In the genomic region with DNA sequence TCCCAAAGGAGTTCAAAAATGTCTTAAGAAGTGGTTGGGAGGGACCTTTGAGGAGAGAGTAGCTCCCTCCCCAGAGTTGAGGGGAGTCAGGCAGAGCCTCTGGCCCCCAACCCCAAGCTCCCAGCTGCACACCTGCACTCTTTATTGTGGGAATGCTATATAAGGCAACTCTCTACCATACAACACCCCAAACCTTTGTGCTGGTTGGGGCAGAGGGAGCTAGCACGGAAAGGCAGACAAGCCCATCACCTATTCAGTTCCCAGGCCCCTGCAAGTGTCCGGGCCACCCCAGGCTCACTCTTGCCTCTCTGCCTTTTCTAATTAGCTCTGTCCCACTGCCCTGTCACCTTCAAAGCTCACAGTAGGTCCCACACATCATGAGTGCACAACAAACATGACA, we compare ENCODE assay signal across 28 mouse cellular contexts. TPM values are rescaled to one million over a fixed set of nuclear protein-coding genes. Genes with fewer than 3 reads are reported as not detected.
"Had no signal": no experiment of that assay in that cellular context is flagged by ENCODE, and none has a peak within 500 bp of the region (broad histone marks: within the 10 kb centered on the region; RNA-seq: fewer than 3 reads in every experiment).

No protein-coding gene starts in this region.

- H3K4me2 ChIP-seq: intestine, embryonic 15.5 days; limb, embryonic 13.5 days; liver, embryonic 13.5 days; midbrain, embryonic 11.5 days; neural tube, embryonic 12.5 days; neural tube, embryonic 15.5 days had no signal

- H3K4me1 ChIP-seq: intestine, embryonic 15.5 days; limb, embryonic 10.5 days; limb, embryonic 13.5 days; liver, embryonic 13.5 days; neural tube, embryonic 12.5 days; neural tube, embryonic 15.5 days had no signal

- DNase-seq: kidney, adult 11 months; kidney, adult 8-10 months; kidney, postnatal 14 days; kidney, postnatal 4 days; layer of hippocampus, adult 9-11 months; liver; liver, embryonic 13.5 days; lung, adult 2 months; lung, postnatal 14 days; lung, postnatal 4 days; midbrain, embryonic 14.5 days; retina, postnatal 1 day; right cerebral cortex, postnatal 25 days; spleen, adult 18-20 months had no signal

- H3K27ac ChIP-seq: intestine, embryonic 15.5 days; layer of hippocampus, adult 2 months; limb, embryonic 10.5 days; limb, embryonic 13.5 days; liver, embryonic 13.5 days; neural tube, embryonic 12.5 days; neural tube, embryonic 15.5 days; stomach, postnatal 0 days had no signal

- ATAC-seq: intestine, embryonic 15.5 days had no signal

- H3K4me3 ChIP-seq: intestine, embryonic 15.5 days; layer of hippocampus, adult 2 months; limb, embryonic 10.5 days; limb, embryonic 13.5 days; liver, embryonic 13.5 days; neural tube, embryonic 12.5 days; neural tube, embryonic 15.5 days had no signal

- H3K9ac ChIP-seq: intestine, embryonic 15.5 days; limb, embryonic 13.5 days; liver, embryonic 13.5 days; neural tube, embryonic 12.5 days; neural tube, embryonic 15.5 days had no signal

- H3K9me3 ChIP-seq: intestine, embryonic 15.5 days; limb, embryonic 10.5 days; limb, embryonic 13.5 days; liver, embryonic 13.5 days; neural tube, embryonic 12.5 days; neural tube, embryonic 15.5 days had no signal

- H3K27me3 ChIP-seq: intestine, embryonic 15.5 days; limb, embryonic 13.5 days; liver, embryonic 13.5 days; neural tube, embryonic 12.5 days; neural tube, embryonic 15.5 days had no signal

- H3K36me3 ChIP-seq: intestine, embryonic 15.5 days; limb, embryonic 10.5 days; limb, embryonic 13.5 days; liver, embryonic 13.5 days; neural tube, embryonic 12.5 days; neural tube, embryonic 15.5 days had no signal

RNA-seq across cellular contexts. Expression of a gene that starts 19.5 kb away (rescaled TPM):
- total RNA-seq: layer of hippocampus, adult 2 months; layer of hippocampus, postnatal 25 days; left cerebral cortex, adult 18-20 months; left cerebral cortex, postnatal 25 days; megakaryocyte progenitor cell, adult 5-6 weeks; megakaryocyte-erythroid progenitor cell, adult 5-6 weeks had no signal
- polyA plus RNA-seq: intestine, embryonic 15.5 days; limb, embryonic 10.5 days; limb, embryonic 13.5 days; liver, embryonic 13.5 days; liver, embryonic 16.5 days; midbrain, embryonic 11.5 days; midbrain, embryonic 14.5 days; neural tube, embryonic 12.5 days; neural tube, embryonic 15.5 days; stomach, postnatal 0 days had no signal

RNA-seq across cellular contexts. Expression of a gene that starts 31.1 kb away (rescaled TPM):
- total RNA-seq: layer of hippocampus, adult 2 months; layer of hippocampus, postnatal 25 days; left cerebral cortex, adult 18-20 months; left cerebral cortex, postnatal 25 days; megakaryocyte progenitor cell, adult 5-6 weeks; megakaryocyte-erythroid progenitor cell, adult 5-6 weeks had no signal
- polyA plus RNA-seq: intestine, embryonic 15.5 days; limb, embryonic 13.5 days; liver, embryonic 13.5 days; midbrain, embryonic 11.5 days; midbrain, embryonic 14.5 days; neural tube, embryonic 12.5 days; neural tube, embryonic 15.5 days; stomach, postnatal 0 days had no signal

RNA-seq across cellular contexts. Expression of a gene that starts 31.7 kb away (rescaled TPM):
- total RNA-seq: megakaryocyte progenitor cell, adult 5-6 weeks; megakaryocyte-erythroid progenitor cell, adult 5-6 weeks had no signal
